Mouse (Mus musculus): ENCODE data around the gene Pls1.

Gene Pls1

DNA sequence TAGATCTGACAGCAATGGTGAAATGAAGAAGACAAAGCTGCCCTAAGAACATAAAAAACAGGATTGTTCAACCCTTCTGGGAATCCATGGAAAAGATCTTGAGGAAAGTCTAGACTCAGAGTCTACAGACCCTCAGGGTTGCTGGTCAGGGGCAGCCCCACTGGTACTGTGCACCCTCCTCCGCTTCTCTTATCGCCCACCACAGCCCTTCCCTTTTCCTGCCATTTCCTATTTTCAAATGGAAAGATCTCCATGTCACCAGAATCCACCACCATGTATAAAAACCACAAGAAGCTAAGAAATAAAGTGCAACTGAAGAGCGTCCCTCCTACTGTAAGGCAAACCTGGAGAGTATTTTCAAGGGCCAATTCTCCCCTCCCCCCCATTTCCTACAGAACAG lies 41.3 kb downstream of the Pls1 start:
- no peak for DNase-seq (ENCODE audit: low read depth, low spot score)

DNA sequence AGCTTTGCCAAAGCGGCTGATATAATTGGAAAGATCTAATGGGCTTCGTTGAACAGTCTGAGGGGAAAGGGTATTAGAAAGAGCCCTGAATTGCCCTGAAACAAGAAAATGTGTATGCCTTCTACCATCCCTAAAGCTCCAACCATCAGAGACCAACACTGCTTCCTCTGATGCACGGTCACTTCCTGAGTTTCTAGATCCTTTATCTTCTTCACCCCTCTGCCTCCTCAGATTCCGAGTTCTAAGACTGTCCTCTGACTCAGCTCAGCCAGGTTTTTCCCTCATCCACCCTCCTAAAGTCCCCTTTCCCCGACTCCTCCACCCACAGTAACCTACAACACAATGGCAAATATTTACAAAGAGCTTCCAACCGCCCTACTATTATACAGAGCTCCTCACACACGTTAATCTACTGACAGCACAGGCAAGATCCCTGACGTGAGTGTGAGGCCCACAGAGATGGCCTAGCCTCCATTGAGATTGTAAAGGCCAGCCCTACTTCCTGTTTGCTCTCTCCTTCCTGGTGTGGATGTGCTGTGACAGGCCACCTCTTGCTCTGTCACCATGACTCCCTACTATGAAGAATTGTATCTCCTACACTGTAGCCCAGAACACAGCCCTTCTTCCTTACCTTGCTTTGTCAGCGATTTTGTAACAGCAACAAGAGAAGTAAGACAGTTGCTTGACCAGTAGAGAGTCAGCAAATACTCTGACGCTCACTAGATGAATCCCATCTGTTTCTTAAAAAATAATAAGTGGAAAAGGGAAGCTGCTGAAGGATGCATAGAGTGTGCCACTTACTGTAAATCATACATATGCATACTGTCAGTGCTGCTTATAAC lies 43.3 kb downstream of the Pls1 start:
- DNase-seq (ENCODE audit: low read depth, low spot score) = no peak

DNA sequence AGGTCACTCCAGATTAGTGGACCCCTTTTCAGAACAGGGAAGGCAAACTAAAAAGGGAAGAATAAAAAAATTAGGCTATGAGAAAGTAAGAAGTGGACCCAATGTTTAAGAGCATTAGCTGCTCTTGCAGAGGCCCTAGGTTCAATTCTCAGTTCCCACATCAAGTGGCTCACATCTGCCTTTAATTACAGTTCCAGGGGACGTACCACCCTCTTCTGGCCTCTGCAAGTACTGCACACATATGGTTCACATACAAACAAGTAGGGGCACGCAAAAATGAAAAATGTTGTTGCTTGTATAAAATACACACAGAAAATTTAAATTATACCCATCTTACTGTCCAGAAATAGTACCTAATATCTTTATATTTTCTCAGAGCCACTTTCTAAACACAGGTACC lies 48.8 kb downstream of the Pls1 start:
- no peak for DNase-seq (ENCODE audit: low read depth, low spot score)

DNA sequence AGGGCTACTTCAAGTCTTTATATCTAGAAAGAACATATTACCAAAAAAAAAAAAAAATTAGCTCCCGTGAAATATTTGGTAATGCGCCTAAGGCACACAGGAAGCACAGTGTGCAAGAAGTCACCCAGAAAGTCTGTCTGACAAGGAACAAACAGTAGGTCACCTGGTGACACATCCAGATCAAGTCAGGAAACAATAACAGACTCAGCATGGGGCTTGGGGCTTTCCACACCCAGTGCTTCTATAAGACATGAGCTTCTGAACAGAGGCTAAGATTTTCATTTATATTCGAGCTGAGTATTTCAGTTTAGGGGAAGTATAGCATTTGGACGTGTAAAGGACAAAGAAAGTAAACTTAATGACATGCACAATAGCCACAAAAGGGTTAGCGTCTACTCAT lies 49.3 kb downstream of the Pls1 start:
- no peak for DNase-seq (ENCODE audit: low read depth, low spot score)

DNA sequence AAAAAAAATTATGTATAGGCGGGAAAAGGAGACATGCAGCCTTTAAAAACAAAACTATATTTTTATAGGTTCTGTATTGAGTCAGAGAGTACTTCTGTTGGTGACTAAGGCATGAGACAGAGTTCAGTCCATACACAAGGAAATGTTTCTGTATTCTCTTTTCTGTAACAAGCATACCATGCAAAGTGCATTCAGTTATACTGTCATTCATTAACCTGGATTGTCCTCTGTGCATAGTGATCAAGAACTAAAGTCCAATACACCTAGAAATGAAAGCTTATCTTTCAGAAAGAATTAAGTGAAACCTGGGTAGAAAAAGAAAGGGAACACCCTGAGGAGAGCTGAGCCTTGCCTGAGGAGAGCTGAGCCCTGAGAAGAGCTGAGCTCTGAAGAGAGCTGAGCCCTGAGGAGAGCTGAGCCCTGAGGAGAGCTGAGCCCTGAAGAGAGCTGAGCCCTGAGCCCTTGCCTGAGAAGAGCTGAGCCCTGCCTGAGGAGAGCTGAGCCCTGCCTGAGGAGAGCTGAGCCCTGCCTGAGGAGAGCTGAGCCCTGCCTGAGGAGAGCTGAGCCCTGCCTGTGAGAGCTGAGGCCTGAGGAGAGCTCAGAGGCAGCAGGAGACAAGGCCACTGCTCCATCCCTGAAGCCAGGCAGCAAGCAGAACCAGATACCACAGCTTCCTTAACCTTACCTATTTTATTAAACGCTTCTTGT lies 49.9 kb downstream of the Pls1 start:
- no peak for DNase-seq (ENCODE audit: low read depth, low spot score)

DNA sequence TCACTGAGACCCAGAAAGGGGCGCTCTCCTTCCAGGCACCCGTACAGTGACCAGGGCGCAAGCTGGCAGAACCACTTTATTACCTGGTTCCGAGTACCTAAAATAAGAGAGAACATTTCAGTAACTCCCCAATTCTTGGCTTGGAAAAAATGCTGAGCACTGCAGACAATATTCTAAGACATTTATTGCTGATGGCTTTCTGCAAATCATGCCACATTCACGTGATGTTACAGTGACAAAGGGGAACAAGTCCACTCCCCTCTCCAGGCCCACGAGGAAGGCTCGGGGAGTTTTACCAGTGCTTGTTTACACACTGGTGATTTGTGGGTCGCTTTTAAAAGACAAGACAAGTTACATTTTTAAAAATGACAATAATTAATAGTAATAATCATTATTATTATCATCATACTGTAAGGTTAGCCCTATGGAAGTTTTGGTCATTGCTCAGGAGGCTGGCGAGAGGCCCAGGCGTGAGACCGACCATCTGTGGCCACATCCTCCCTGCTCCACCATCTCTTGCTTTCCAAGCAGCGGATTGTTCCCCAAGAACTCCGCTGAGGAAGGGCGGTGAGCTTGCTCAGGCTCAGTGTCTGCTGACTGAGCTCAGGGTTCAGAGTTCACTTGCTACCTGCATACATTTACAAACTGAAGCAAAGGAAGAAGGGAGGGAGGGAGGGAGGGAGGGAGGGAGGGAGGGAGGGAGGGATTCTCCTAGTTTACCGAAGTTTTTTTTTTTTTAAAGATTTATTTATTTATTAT lies 50.9 kb downstream of the Pls1 start:
- DNase-seq (ENCODE audit: low read depth, low spot score) = no peak

DNA sequence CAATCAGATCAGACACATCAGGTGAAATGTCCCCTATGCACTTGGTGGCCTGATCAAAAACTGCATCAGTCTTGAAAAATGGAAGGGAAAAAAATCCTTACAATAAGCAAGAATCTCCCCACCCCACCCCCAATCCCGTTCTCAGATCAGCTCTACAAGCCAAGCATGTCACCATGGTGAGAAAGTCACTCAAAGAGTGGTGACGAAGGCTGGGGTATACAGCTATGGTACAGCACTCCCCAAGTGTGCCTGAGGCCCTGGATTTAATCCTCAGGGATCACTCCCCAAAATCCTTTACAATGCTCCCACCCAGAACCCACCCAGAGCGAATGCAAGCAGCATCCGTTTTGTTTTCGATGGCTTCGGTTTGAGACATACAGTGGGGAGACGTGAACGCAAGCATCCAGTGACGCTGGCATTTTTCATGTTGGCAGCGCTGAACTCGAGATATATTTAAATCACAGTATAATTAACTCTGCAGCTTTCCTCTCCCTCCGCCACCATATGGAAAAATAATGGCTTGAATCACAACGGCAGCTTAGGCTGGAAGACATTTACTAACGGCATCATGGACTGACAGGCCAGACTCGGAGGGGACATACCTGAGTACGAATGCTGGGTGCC lies 60.1 kb downstream of the Pls1 start:
- DNase-seq (ENCODE audit: low read depth, low spot score) = peak; percentile 48

DNA sequence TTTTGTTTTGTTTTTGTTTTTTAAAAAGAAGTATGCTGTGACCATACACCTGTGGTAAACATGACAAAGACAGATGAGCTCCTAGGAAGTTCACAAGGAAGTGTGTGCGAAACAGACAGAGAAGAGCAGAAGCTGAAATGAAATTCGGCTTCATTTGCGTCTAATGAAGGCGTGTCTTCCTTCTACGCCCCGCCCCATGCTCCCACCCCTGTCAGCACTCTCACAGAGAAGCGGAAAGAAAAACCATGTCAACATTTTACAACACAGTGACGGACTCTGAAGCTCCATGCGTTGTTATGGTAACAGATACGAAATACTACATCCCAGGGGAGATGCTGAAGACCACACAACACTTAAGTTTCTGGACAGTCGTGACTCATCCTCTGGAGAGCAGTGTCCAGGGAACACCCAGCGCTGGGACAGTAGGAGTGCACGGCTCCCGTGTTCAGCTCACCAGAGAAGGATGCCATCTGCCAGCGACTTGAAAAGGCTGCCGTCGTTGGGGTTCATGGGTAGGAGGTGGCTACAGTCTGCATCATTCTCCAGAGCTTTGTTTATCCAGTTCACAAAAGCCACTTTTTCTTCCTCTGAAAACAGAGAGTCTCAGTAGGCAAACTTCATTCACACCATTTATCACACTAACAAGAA lies 61.3 kb downstream of the Pls1 start:
- DNase-seq (ENCODE audit: low read depth, low spot score) = peak; percentile 34

DNA sequence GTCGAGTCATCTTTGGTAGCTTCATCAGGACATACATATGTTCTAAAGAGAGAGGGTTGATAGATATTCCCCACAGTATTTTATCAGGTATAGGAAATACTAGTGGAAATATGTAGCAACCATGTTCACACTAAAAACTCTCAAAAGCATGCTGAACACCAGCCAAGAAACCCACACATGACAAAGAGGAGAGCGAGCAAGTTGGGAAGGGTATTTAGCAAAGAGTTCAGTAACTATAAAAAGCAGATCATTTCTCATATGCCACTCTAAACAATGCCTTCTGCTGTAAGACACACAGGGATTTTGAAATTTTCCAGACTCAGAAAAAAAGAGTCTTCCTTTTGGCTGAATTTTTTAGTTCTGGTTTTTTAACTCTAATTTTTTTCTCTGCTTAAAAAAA lies 73.4 kb downstream of the Pls1 start:
- peak; percentile 59 for DNase-seq (ENCODE audit: low read depth, low spot score)

DNA sequence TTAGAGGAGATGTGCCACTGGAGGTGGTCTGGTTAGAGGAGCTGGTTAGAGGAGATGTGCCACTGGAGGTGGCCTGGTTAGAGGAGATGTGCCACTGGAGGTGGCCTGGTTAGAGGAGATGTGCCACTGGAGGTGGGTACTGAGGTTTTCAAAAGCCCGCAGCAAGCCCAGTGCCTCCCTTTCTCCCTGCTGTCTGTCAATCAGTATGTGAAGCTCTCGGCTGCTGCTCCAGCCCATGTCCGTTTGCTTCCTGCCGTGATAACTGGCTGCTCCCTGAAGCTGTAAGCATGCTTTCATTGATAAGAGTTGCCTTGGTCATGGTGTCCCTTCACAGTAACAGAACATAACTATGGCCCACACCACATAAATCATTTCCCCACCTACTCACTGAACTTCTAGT lies 81.9 kb downstream of the Pls1 start:
- no peak for DNase-seq (ENCODE audit: low read depth, low spot score)

DNA sequence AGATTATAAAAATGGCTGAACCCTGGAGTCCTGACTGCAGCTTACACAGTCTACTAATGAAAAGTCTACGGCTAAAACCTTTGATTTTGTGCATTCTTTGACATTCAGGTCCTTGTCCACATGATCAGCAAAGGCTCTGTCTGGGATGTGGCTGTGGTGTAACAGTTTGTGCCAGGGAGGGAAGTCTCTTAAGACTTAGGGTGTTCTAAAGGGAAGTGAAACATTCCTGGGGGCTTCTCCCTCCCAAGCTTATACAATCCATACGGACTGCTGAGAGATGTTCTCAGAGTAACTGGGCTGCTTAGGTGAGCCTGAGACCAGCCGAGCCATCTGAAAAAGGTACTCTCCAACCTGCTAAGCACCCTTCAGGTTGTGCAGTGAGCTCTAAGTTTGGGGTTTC lies 82.9 kb downstream of the Pls1 start:
- DNase-seq (ENCODE audit: low read depth, low spot score) = no peak

DNA sequence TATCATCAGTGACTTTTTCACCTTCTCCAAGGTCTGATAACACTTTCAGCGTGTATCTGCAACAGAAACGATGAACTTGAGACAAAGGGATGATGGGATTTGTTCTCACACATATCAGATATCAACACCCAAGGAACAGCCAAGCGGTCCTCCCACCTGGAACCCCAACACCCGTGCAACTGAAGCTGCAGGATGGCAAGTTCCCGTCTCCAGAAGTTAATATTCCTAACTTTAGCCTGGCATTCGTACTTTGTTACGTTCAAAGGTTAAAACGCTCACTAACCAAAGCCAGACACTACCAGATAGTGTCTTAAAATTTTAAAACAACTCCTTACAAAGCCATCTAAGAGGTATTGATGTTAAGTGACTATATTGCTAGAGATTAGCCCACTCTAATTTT lies 83.7 kb downstream of the Pls1 start:
- no peak for DNase-seq (ENCODE audit: low read depth, low spot score)

DNA sequence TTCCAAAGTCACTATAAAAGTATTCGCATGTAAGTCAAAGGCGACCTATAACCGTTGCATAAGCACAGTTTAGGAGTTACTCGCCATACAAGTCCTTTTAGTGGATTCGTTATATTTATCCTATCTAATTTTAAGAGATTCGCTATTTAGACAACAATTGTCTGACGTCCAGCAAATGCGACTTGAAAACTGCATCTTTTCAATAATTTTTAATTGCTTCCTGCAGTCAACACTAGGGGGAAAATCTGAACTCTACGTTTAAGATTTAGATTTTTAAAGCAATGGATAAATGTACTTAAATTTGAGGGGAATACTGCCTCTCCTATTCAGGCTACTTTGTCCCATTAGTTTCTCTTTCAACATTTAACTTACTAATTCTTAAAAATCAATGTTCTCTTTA lies 94.4 kb downstream of the Pls1 start:
- DNase-seq (ENCODE audit: low read depth, low spot score) = no peak

DNA sequence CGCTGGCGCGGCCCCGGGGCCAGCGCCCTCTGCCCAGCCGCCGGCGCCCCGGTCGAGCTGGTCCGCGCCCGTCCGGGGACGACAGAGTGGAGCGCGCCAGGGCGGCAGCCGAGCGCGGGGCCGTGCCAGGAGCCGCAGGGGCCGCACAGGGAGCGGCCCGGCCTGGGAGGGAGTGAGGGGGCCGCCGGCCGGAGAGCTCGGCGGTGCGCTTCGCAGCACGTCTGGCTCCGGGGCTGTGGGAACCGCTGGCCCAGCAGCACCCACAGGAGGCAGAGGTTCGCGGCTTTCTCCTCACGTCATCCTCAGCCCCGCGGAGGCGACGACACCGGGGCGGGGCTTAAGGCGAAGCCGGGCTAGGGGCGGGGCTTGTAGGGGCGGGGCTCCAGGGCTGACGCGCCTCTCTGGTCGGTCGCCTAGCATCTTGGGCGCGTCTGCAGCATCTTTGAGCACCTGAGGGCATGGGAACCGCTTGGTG lies 95.0 kb downstream of the Pls1 start, which contains the start of gene Trpc1:
Trpc1 (minus strand) TSS at position 339 of the 475 bp plus-strand sequence.
- peak; percentile 75 for DNase-seq (ENCODE audit: low read depth, low spot score)

DNA sequence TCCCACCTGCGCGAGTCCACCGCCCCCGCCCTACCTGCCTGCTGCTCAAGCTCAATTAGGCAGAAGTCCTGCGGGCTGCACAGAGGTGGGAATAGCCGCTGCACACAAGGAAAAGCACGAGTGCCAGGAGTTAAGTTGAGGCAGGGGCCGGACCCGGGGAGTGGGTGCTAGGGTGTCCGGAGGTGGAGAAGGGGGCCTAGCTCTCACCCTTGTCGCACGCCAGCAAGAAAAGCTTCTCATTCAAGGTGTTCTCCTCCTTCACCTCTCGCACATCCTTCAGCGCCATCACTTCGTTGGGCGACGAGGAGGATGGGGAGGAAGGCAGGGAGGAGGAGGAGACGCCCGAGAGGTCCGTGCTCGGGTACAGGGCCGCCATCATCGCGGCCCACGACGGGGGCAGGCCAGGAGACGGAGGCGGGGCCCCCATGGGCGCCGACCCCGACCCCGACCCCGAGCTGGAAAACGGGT lies 95.6 kb downstream of the Pls1 start:
- no peak for DNase-seq (ENCODE audit: low read depth, low spot score)

DNA sequence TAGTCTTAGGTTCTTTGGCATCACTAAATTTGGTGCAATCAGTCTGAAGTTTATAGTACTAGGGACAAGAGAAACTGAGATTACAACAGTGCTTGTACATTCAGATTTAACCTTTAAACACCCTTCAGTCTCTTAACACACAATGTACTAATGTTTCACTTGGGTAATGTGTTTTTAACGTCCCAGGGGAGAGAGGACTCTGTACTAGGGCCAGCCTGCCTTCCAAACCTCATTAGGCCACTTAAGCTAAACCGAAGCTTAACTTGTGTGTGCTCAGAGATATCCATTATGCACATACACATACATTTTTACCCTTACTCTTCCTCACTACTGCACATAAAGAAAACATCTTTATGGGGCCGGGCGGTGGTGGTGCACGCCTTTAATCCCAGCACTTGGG lies 97.8 kb downstream of the Pls1 start:
- DNase-seq (ENCODE audit: low read depth, low spot score) = no peak

DNA sequence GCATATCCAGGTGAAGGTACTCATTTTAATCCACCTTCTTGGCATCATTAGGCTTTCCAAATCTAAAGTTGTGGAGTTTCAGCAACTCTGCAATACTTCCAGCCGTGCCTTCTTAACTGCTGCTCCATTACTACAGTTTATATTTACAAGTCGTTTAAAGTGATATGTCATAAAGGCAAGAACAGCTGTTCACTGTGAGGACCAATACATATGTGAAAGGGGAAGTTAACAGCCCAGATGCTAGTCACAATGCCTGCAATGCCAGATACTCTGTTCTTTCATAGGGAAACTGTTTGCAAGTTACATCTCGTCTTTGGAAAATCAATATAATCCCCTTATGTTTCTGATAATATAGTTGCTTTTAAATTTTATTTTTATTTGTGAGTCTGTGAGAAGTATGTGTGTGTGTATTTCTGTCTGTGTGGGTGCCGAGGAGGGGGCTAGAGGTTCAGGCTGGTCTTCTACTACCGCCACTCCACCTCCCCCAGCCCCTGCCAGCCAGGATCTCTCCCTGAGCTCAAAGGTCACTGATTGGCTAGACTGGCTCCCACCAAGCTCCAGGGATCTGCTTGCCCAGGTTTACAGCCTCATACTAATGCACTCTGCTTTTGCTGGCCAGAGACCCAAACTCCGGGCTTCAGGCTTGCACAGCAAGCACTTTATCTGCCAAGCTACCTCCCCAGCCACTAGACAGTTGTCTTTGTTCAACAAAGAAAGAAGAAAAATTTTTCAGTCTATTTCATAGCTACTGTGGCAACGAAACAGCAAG lies 100.1 kb downstream of the Pls1 start:
- DNase-seq (ENCODE audit: low read depth, low spot score) = no peak

DNA sequence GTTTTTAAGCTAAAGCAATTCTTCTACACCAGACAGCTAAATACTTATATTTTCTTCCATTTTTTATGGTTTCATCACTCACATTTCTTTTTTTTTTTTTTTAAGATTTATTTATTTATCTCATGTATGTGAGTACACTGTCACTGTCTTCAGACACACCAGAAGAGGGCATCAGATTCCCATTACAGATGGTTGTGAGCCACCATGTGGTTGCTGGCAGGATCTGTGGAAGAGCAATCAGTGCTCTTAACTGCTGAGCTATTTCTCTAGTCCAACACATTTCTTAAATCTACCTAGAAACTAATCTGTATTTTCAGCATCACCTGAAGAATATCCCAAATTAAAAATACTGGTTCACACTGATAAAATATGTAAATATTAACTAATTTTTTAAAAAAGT lies 108.9 kb downstream of the Pls1 start:
- no peak for DNase-seq (ENCODE audit: low read depth, low spot score)

DNA sequence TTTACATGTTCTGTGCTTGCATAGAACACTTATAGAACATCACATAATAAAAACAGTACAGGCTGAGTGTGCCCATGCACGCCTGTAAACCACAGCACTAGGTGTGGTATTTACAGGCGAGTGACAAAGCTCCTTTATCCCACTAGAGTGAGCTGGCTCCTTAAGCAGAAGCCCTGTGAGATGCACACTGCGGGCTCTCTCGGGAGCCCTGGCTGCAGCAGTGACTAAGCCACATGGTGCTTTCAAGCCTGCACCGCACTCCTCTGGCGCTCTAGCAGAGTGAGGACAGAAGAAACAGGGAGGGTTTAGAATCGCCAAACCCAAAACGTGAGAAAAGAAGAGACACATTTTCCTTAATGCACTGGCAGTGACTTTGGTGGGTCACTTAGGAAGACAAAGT lies 132.5 kb downstream of the Pls1 start:
- DNase-seq (ENCODE audit: low read depth, low spot score) = no peak

DNA sequence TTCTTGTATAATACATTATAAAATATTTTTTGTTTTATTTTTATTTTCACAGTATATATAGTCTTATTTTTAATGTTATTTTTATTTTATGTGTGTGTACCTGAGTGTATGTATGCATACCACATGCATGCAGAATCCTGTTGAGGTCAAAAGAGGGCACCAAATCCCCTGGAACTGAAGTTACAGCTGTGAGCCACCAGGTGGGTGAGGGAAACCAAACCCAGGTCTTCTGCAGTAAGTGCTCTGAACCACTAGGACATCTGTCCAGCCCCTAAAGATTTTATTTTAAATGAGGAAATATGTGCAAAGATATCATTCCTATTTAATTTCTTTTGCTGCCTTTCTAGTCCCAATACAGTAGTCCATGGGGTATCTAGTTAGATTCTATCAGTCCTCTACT lies 136.2 kb downstream of the Pls1 start:
- DNase-seq (ENCODE audit: low read depth, low spot score) = no peak
